Mouse (Mus musculus) NIH3T3 (cell line): ENCODE measurements around the gene Mrgprb1.
"Not testable (repeated sequence)": the region's sequence is repeated elsewhere in the genome, so short reads cannot be mapped to it uniquely, and the experiment has no call there.

Experiments
- DNase-seq: peaks from one replicate; pipeline ENCODE4 v3.0.0-alpha.2; 2012; ENCODE audit warnings: low read depth

Mrgprb1 gene

GRCm38 (mm10) chr7:48456242-48456641, at the start of gene Mrgprb1:
Gene Mrgprb1 (minus strand): TSS chr7:48456342.
- no peak for DNase-seq

- no peak for DNase-seq
Measured at GRCm38 (mm10) chr7:48499221-48499620, 43.1 kb upstream of the Mrgprb1 start, which contains the start of gene Mrgprx2. Gene Mrgprx2 (minus strand): TSS chr7:48499321.

GRCm38 (mm10) chr7:48436581-48436980, 19.6 kb downstream of the Mrgprb1 start:
- DNase-seq = no peak

- DNase-seq = not testable (repeated sequence)
Measured at GRCm38 (mm10) chr7:48435936-48436335, 20.2 kb downstream of the Mrgprb1 start.
